ENCODE assay signal across 17 mouse cellular contexts in genomic region chr13:57611326-57612171, GRCm38 (mm10).
DNase-seq lines count a peak whose midpoint lies in the region; ATAC-seq and TF ChIP-seq lines count a peak whose summit lies in the region.
"Had no signal": no experiment of that assay in that cellular context is flagged by ENCODE, and none has a peak within 500 bp of the region (broad histone marks: within the 10 kb centered on the region; RNA-seq: fewer than 3 reads in every experiment).

No protein-coding gene starts in this region.

- H3K27me3 ChIP-seq in forebrain, embryonic 12.5 days, result peaks cover 22% of the 10 kb centered on the region
- H3K27me3 ChIP-seq in forebrain, postnatal 0 days (ENCODE audit: insufficient read depth, low read length), result no peaks in the 10 kb centered on the region
- H3K27me3 ChIP-seq in hindbrain, embryonic 15.5 days, result no peaks in the 10 kb centered on the region
- peaks cover 4% of the 10 kb centered on the region; the same call in 1 of the 2 replicates for H3K27me3 ChIP-seq in midbrain, embryonic 15.5 days (replicated peaks)
- H3K27me3 ChIP-seq in intestine, embryonic 15.5 days (replicated peaks), result no peaks in the 10 kb centered on the region
- H3K27me3 ChIP-seq: limb, embryonic 15.5 days had no signal

- no peak overlapping the region for H3K27ac ChIP-seq in forebrain, embryonic 12.5 days
- no peak overlapping the region for H3K27ac ChIP-seq in forebrain, postnatal 0 days (ENCODE audit: low read depth, low read length)
- H3K27ac ChIP-seq in hindbrain, embryonic 15.5 days (replicated peaks), result peak overlapping the region; percentile 59
- peak overlapping the region; percentile 68 for H3K27ac ChIP-seq in midbrain, embryonic 15.5 days
- H3K27ac ChIP-seq in intestine, embryonic 15.5 days, result no peak overlapping the region
- H3K27ac ChIP-seq: forebrain, embryonic 13.5 days; limb, embryonic 15.5 days; liver, embryonic 15.5 days had no signal

- H3K4me2 ChIP-seq in forebrain, embryonic 12.5 days, result no peak overlapping the region
- H3K4me2 ChIP-seq in forebrain, postnatal 0 days (ENCODE audit: low read depth), result no peak overlapping the region
- no peak overlapping the region for H3K4me2 ChIP-seq in hindbrain, embryonic 15.5 days
- H3K4me2 ChIP-seq in midbrain, embryonic 15.5 days, result 0 out of 2 replicates have a peak overlapping the region, but pooled peaks have one; percentile 0
- H3K4me2 ChIP-seq in intestine, embryonic 15.5 days (replicated peaks), result no peak overlapping the region
- H3K4me2 ChIP-seq: forebrain, embryonic 13.5 days; limb, embryonic 15.5 days; liver, embryonic 15.5 days had no signal

- H3K36me3 ChIP-seq in forebrain, embryonic 12.5 days (replicated peaks), result no peaks in the 10 kb centered on the region
- no peaks in the 10 kb centered on the region for H3K36me3 ChIP-seq in forebrain, postnatal 0 days (ENCODE audit: insufficient read depth)
- no peaks in the 10 kb centered on the region for H3K36me3 ChIP-seq in hindbrain, embryonic 15.5 days
- H3K36me3 ChIP-seq in midbrain, embryonic 15.5 days (replicated peaks), result no peaks in the 10 kb centered on the region
- H3K36me3 ChIP-seq in intestine, embryonic 15.5 days, result no peaks in the 10 kb centered on the region
- H3K36me3 ChIP-seq: limb, embryonic 15.5 days; liver, embryonic 15.5 days had no signal

- no peak for DNase-seq in forebrain, postnatal 0 days
- DNase-seq in retina, embryonic 14.5 days (ENCODE audit: low spot score), result peak; percentile 60
- DNase-seq in kidney, postnatal 4 days, result no peak
- DNase-seq in frontal cortex, postnatal 36 days (ENCODE audit: low spot score in 2 of 2), result no peak
- DNase-seq: cerebellum, adult 8-10 months; gastrocnemius, postnatal 25 days; kidney, adult 11 months; layer of hippocampus, postnatal 36 days; thymus, postnatal 25 days had no signal

- no peak overlapping the region for H3K4me3 ChIP-seq in forebrain, embryonic 12.5 days (replicated peaks)
- H3K4me3 ChIP-seq in forebrain, postnatal 0 days (ENCODE audit: low read depth, low read length), result no peak overlapping the region
- no peak overlapping the region for H3K4me3 ChIP-seq in hindbrain, embryonic 15.5 days
- H3K4me3 ChIP-seq in midbrain, embryonic 15.5 days, result no peak overlapping the region
- no peak overlapping the region for H3K4me3 ChIP-seq in intestine, embryonic 15.5 days (replicated peaks)
- H3K4me3 ChIP-seq: forebrain, embryonic 13.5 days; limb, embryonic 15.5 days; liver, embryonic 15.5 days had no signal

- H3K9me3 ChIP-seq in forebrain, embryonic 12.5 days, result no peaks in the 10 kb centered on the region
- no peaks in the 10 kb centered on the region for H3K9me3 ChIP-seq in forebrain, postnatal 0 days (ENCODE audit: low read length)
- no peaks in the 10 kb centered on the region for H3K9me3 ChIP-seq in hindbrain, embryonic 15.5 days
- 0 out of 2 replicates have a peak, but pooled peaks cover 5% of the 10 kb centered on the region for H3K9me3 ChIP-seq in midbrain, embryonic 15.5 days
- H3K9me3 ChIP-seq in intestine, embryonic 15.5 days, result no peaks in the 10 kb centered on the region
- H3K9me3 ChIP-seq: limb, embryonic 15.5 days; liver, embryonic 15.5 days had no signal

- no peak overlapping the region for H3K9ac ChIP-seq in forebrain, embryonic 12.5 days
- H3K9ac ChIP-seq in forebrain, postnatal 0 days, result no peak overlapping the region
- H3K9ac ChIP-seq in hindbrain, embryonic 15.5 days, result no peak overlapping the region
- no peak overlapping the region for H3K9ac ChIP-seq in midbrain, embryonic 15.5 days
- no peak overlapping the region for H3K9ac ChIP-seq in intestine, embryonic 15.5 days
- H3K9ac ChIP-seq: forebrain, embryonic 13.5 days; limb, embryonic 15.5 days; liver, embryonic 15.5 days had no signal

- 76% methylated on average over 11 of the region's 11 CpGs for WGBS in forebrain, embryonic 12.5 days
- 60% methylated on average over 11 of the region's 11 CpGs for WGBS in forebrain, postnatal 0 days
- 27% methylated on average over 11 of the region's 11 CpGs for WGBS in hindbrain, embryonic 15.5 days
- WGBS in midbrain, embryonic 15.5 days, result 29% methylated on average over 11 of the region's 11 CpGs
- WGBS in intestine, embryonic 15.5 days, result 80% methylated on average over 11 of the region's 11 CpGs

- no peak for TF ChIP-seq CTCF in forebrain, postnatal 0 days (IDR thresholded peaks at IDR 0.05; ENCODE audit: low read depth)

- ATAC-seq in forebrain, embryonic 12.5 days (ENCODE audit: low FRiP score), result peak; percentile 27; the same call in 1 of the 2 replicates
- no peak for ATAC-seq in forebrain, postnatal 0 days
- ATAC-seq in hindbrain, embryonic 15.5 days (ENCODE audit: low FRiP score, low read depth), result peak; percentile 63; the same call in 1 of the 2 replicates
- ATAC-seq in midbrain, embryonic 15.5 days (replicated peaks), result peak; percentile 69
- no peak for ATAC-seq in intestine, embryonic 15.5 days
- ATAC-seq: forebrain, embryonic 13.5 days; lung, postnatal 0 days had no signal

- peaks cover 9% of the 10 kb centered on the region; the same call in 1 of the 2 replicates for H3K4me1 ChIP-seq in forebrain, embryonic 12.5 days
- no peaks in the 10 kb centered on the region for H3K4me1 ChIP-seq in forebrain, postnatal 0 days (ENCODE audit: insufficient read depth)
- H3K4me1 ChIP-seq in hindbrain, embryonic 15.5 days (replicated peaks), result peaks cover 22% of the 10 kb centered on the region
- peaks cover 28% of the 10 kb centered on the region for H3K4me1 ChIP-seq in midbrain, embryonic 15.5 days
- no peaks in the 10 kb centered on the region for H3K4me1 ChIP-seq in intestine, embryonic 15.5 days (replicated peaks)
- H3K4me1 ChIP-seq: limb, embryonic 15.5 days; liver, embryonic 15.5 days had no signal

Comparison
In these comparisons a context has a peak if more than half of its experiments do, and no peak if none do; other contexts are left out.
1. ATAC-seq: peak in forebrain, embryonic 12.5 days (single experiment), hindbrain, embryonic 15.5 days (single experiment) and midbrain, embryonic 15.5 days (single experiment); none in forebrain, postnatal 0 days (single experiment) and intestine, embryonic 15.5 days (single experiment).
2. H3K27ac ChIP-seq: peak in hindbrain, embryonic 15.5 days (single experiment) and midbrain, embryonic 15.5 days (single experiment); none in forebrain, embryonic 12.5 days (single experiment), forebrain, postnatal 0 days (single experiment) and intestine, embryonic 15.5 days (single experiment).